Mouse (Mus musculus): ENCODE data around the gene Plxnc1. TPM values are rescaled to one million over a fixed set of nuclear protein-coding genes. Genes with fewer than 3 reads are reported as not detected.

Gene Plxnc1
- 59.0 and 61.7 TPM in 2 replicates for total RNA-seq (2017)

GRCm38 (mm10) chr10:94944691-94945205, at the start of gene Plxnc1:
Plxnc1 (minus strand) TSS chr10:94944835.
- peak; percentile 35 for ATAC-seq (replicated peaks; ENCODE audit: low read depth, poor library complexity, severe bottlenecking)

- peak; percentile 83 for ATAC-seq (replicated peaks; ENCODE audit: low read depth, poor library complexity, severe bottlenecking)
Measured at GRCm38 (mm10) chr10:94992127-94992526, 47.5 kb upstream of the Plxnc1 start.

- ATAC-seq (replicated peaks; ENCODE audit: low read depth, poor library complexity, severe bottlenecking): peak; percentile 76
Measured at GRCm38 (mm10) chr10:94991564-94992097, 47.0 kb upstream of the Plxnc1 start.

- ATAC-seq (replicated peaks; ENCODE audit: low read depth, poor library complexity, severe bottlenecking): 0 out of 2 replicates have a peak, but pooled peaks have one; percentile 6
Measured at GRCm38 (mm10) chr10:94990768-94991563, 46.3 kb upstream of the Plxnc1 start.

- no peak for ATAC-seq (replicated peaks; ENCODE audit: low read depth, poor library complexity, severe bottlenecking)
Measured at GRCm38 (mm10) chr10:94989321-94989720, 44.7 kb upstream of the Plxnc1 start.

- no peak for ATAC-seq (replicated peaks; ENCODE audit: low read depth, poor library complexity, severe bottlenecking)
Measured at GRCm38 (mm10) chr10:94985103-94985502, 40.5 kb upstream of the Plxnc1 start.

- no peak for ATAC-seq (replicated peaks; ENCODE audit: low read depth, poor library complexity, severe bottlenecking)
Measured at GRCm38 (mm10) chr10:94982528-94982927, 37.9 kb upstream of the Plxnc1 start.

- no peak for ATAC-seq (replicated peaks; ENCODE audit: low read depth, poor library complexity, severe bottlenecking)
Measured at GRCm38 (mm10) chr10:94981466-94982138, 37.0 kb upstream of the Plxnc1 start.

- ATAC-seq (replicated peaks; ENCODE audit: low read depth, poor library complexity, severe bottlenecking): no peak
Measured at GRCm38 (mm10) chr10:94978265-94978822, 33.7 kb upstream of the Plxnc1 start.

- 0 out of 2 replicates have a peak, but pooled peaks have one; percentile 32 for ATAC-seq (replicated peaks; ENCODE audit: low read depth, poor library complexity, severe bottlenecking)
Measured at GRCm38 (mm10) chr10:94976329-94976728, 31.7 kb upstream of the Plxnc1 start.

- no peak for ATAC-seq (replicated peaks; ENCODE audit: low read depth, poor library complexity, severe bottlenecking)
Measured at GRCm38 (mm10) chr10:94975099-94975496, 30.5 kb upstream of the Plxnc1 start.

GRCm38 (mm10) chr10:94974345-94975098, 29.9 kb upstream of the Plxnc1 start:
- peak; percentile 54; the same call in 1 of the 2 replicates for ATAC-seq (replicated peaks; ENCODE audit: low read depth, poor library complexity, severe bottlenecking)

- no peak for ATAC-seq (replicated peaks; ENCODE audit: low read depth, poor library complexity, severe bottlenecking)
Measured at GRCm38 (mm10) chr10:94971625-94972161, 27.1 kb upstream of the Plxnc1 start.

- no peak for ATAC-seq (replicated peaks; ENCODE audit: low read depth, poor library complexity, severe bottlenecking)
Measured at GRCm38 (mm10) chr10:94970221-94970620, 25.6 kb upstream of the Plxnc1 start.

- peak; percentile 41; the same call in 1 of the 2 replicates for ATAC-seq (replicated peaks; ENCODE audit: low read depth, poor library complexity, severe bottlenecking)
Measured at GRCm38 (mm10) chr10:94967468-94967867, 22.8 kb upstream of the Plxnc1 start.

- peak; percentile 78 for ATAC-seq (replicated peaks; ENCODE audit: low read depth, poor library complexity, severe bottlenecking)
Measured at GRCm38 (mm10) chr10:94966789-94967188, 22.2 kb upstream of the Plxnc1 start.

- no peak for ATAC-seq (replicated peaks; ENCODE audit: low read depth, poor library complexity, severe bottlenecking)
Measured at GRCm38 (mm10) chr10:94965093-94965492, 20.5 kb upstream of the Plxnc1 start.

GRCm38 (mm10) chr10:94962005-94962404, 17.4 kb upstream of the Plxnc1 start:
- ATAC-seq (replicated peaks; ENCODE audit: low read depth, poor library complexity, severe bottlenecking): no peak

- peak; percentile 42 for ATAC-seq (replicated peaks; ENCODE audit: low read depth, poor library complexity, severe bottlenecking)
Measured at GRCm38 (mm10) chr10:94961283-94961682, 16.6 kb upstream of the Plxnc1 start.
